13 mouse cellular contexts compared by ENCODE assay signal in genomic region chr9:70351570-70352277, GRCm38 (mm10).
DNase-seq lines count a peak whose midpoint lies in the region; ATAC-seq lines count a peak whose summit lies in the region.
"Had no signal": no experiment of that assay in that cellular context is flagged by ENCODE, and none has a peak within 500 bp of the region (broad histone marks: within the 10 kb centered on the region; RNA-seq: fewer than 3 reads in every experiment).

No protein-coding gene starts in this region.

- no peak for ATAC-seq in forebrain, embryonic 12.5 days (ENCODE audit: low FRiP score)
- no peak for ATAC-seq in forebrain, embryonic 15.5 days (replicated peaks)
- peak; percentile 56 for ATAC-seq in megakaryocyte, adult 5-6 weeks (ENCODE audit: poor library complexity, severe bottlenecking)

- no peaks in the 10 kb centered on the region for H3K9me3 ChIP-seq in forebrain, embryonic 12.5 days
- no peaks in the 10 kb centered on the region for H3K9me3 ChIP-seq in forebrain, embryonic 15.5 days
- no peaks in the 10 kb centered on the region for H3K9me3 ChIP-seq in embryonic facial prominence, embryonic 10.5 days
- H3K9me3 ChIP-seq: heart, embryonic 12.5 days; limb, embryonic 15.5 days had no signal

- peak; percentile 19 for DNase-seq in brain, adult 2 months (ENCODE audit: low read depth, low spot score)
- peak; percentile 48 for DNase-seq in embryonic facial prominence, embryonic 10.5 days (ENCODE audit: low spot score)
- DNase-seq in lung, postnatal 10 days = no peak
- no peak for DNase-seq in adrenal gland, adult (ENCODE audit: inconsistent age in 2 of 2, low spot score in 1 of 2)
- no peak for DNase-seq in heart, adult 8-10 months (ENCODE audit: low spot score)
- DNase-seq: kidney, adult 11 months; lung, postnatal 36 days; right cerebral cortex, postnatal 25 days had no signal

- no peak overlapping the region for H3K4me2 ChIP-seq in forebrain, embryonic 12.5 days
- H3K4me2 ChIP-seq in forebrain, embryonic 15.5 days (replicated peaks) = no peak overlapping the region
- H3K4me2 ChIP-seq: heart, embryonic 12.5 days; limb, embryonic 15.5 days had no signal

- H3K27ac ChIP-seq in forebrain, embryonic 12.5 days = 0 out of 2 replicates have a peak overlapping the region, but pooled peaks have one; percentile 31
- no peak overlapping the region for H3K27ac ChIP-seq in forebrain, embryonic 15.5 days (replicated peaks)
- peak overlapping the region; percentile 61 for H3K27ac ChIP-seq in embryonic facial prominence, embryonic 10.5 days (replicated peaks)
- H3K27ac ChIP-seq: limb, embryonic 15.5 days had no signal

- peaks cover 4% of the 10 kb centered on the region; the same call in 1 of the 2 replicates for H3K36me3 ChIP-seq in forebrain, embryonic 12.5 days (replicated peaks)
- no peaks in the 10 kb centered on the region for H3K36me3 ChIP-seq in forebrain, embryonic 15.5 days
- H3K36me3 ChIP-seq in embryonic facial prominence, embryonic 10.5 days (replicated peaks) = peaks cover 34% of the 10 kb centered on the region

- 0 out of 2 replicates have a peak, but pooled peaks cover 6% of the 10 kb centered on the region for H3K4me1 ChIP-seq in forebrain, embryonic 12.5 days
- H3K4me1 ChIP-seq in forebrain, embryonic 15.5 days = no peaks in the 10 kb centered on the region
- peaks cover 11% of the 10 kb centered on the region for H3K4me1 ChIP-seq in embryonic facial prominence, embryonic 10.5 days
- H3K4me1 ChIP-seq: heart, embryonic 12.5 days; limb, embryonic 15.5 days had no signal

- H3K9ac ChIP-seq in forebrain, embryonic 12.5 days = no peak overlapping the region
- no peak overlapping the region for H3K9ac ChIP-seq in forebrain, embryonic 15.5 days (replicated peaks)
- H3K9ac ChIP-seq: heart, embryonic 12.5 days; limb, embryonic 15.5 days had no signal

- H3K27me3 ChIP-seq in forebrain, embryonic 12.5 days = no peaks in the 10 kb centered on the region
- H3K27me3 ChIP-seq in forebrain, embryonic 15.5 days = no peaks in the 10 kb centered on the region
- H3K27me3 ChIP-seq in embryonic facial prominence, embryonic 10.5 days (replicated peaks; ENCODE audit: low read depth, poor library complexity, severe bottlenecking) = no peaks in the 10 kb centered on the region
- H3K27me3 ChIP-seq: heart, embryonic 12.5 days; limb, embryonic 15.5 days had no signal

- WGBS in forebrain, embryonic 12.5 days = 39% methylated on average over 8 of the region's 8 CpGs
- WGBS in forebrain, embryonic 15.5 days = 30% methylated on average over 8 of the region's 8 CpGs
- 15% methylated on average over 8 of the region's 8 CpGs for WGBS in embryonic facial prominence, embryonic 10.5 days

- H3K4me3 ChIP-seq in forebrain, embryonic 12.5 days (replicated peaks) = no peak overlapping the region
- no peak overlapping the region for H3K4me3 ChIP-seq in forebrain, embryonic 15.5 days
- no peak overlapping the region for H3K4me3 ChIP-seq in embryonic facial prominence, embryonic 10.5 days
- H3K4me3 ChIP-seq: heart, embryonic 12.5 days; limb, embryonic 15.5 days had no signal

Comparison
In these comparisons a context has a peak if more than half of its experiments do, and no peak if none do; other contexts are left out.
1. DNase-seq: peak in brain, adult 2 months (single experiment) and embryonic facial prominence, embryonic 10.5 days (single experiment); none in lung, postnatal 10 days (single experiment), adrenal gland, adult (0 of 2) and heart, adult 8-10 months (single experiment).